Mouse (Mus musculus) brain, embryonic 14.5 days (tissue): ENCODE data around the gene Esyt1.

Source experiments
- CTCF ChIP-seq: fragments of 200-500 bp; IDR thresholded peaks from 2 replicates; pipeline ENCODE4 v1.5.1; 2012; ENCODE audit warnings: inconsistent platforms, mild to moderate bottlenecking, moderate library complexity, borderline replicate concordance; ENCODE audit not compliant: insufficient read depth, insufficient read length; ENCODE audit errors: extremely low read depth
- POLR2A ChIP-seq: fragments of 200-500 bp; IDR thresholded peaks from 2 replicates; pipeline ENCODE4 v1.6.1; 2012; ENCODE audit warnings: mild to moderate bottlenecking, inconsistent platforms, borderline replicate concordance; ENCODE audit not compliant: poor library complexity, insufficient read depth, insufficient read length, severe bottlenecking; ENCODE audit errors: extremely low read depth

DNA sequence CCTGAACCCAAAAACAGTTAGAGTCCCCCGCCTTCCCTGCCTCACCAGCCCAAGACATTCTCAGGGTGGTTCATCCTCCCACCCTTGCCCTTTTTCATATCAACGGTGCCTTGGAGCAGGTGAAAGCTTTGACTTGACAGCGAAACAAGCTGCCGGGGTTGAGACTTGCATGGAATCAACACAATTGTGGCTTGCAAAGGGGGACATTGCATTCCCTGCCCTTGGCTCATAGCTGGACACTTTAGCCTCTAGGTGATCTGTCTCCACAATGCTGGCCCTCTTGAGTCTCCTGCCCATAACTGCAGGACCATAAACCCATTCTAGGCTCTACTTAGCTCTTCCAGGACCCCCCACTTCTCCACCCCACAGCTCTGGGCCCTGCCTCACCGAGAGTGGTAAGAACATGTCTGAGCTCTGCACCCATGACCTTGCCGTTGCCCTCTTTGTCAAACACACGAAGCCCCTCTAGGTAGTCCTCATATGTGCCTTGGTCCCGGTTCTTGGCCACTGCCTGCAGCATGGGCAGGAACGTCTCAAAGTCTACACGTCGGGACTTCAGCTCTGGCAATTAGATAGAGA is 30.9 kb downstream of the Esyt1 start:
- TF ChIP-seq CTCF (no peak), POLR2A (no peak)
